Mouse (Mus musculus) layer of hippocampus, postnatal 14 days (tissue): ENCODE results near the gene Pde6c. TPM values are rescaled to one million over a fixed set of nuclear protein-coding genes. Genes with fewer than 3 reads are reported as not detected.
A peak's percentile ranks its signal among the peaks of the same experiment; 100 is the strongest.

Experiments used
- DNase-seq, 2 experiments: peaks; one replicate each; pipeline ENCODE4 v3.0.0; 2021 to 2022; ENCODE audit warnings: low spot score in 2 of 2, mixed read lengths in 1 of 2
- total RNA-seq, 2 experiments: library from RNA; stranded (reverse); gene quantifications; 2 replicates each; pipeline ENCODE4 v1.2.3; 2021

Gene Pde6c
- total RNA-seq, 2 experiments from 2014 or later: 0.12 TPM; not detected in 1

DNA sequence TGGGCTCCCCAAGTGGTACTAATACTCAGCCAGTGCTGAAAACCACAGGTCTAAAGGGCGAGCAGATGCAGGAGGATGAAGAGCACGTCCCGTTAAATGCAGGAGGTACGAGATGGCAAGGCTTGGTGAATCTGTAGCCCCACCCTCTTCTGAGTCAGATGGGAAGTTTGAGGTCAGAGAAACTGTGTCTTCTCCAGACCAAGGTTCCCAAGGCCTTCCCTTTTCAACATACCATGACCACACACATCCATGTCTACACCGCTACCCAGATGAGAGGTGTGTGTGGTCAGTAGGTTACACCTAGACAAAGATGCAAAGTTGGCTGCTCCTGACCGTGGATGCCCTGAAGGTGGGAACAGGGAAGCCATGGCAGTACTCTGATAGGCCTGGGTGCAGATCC, 2.2 kb downstream of the Pde6c start:
- no peak for DNase-seq

DNA sequence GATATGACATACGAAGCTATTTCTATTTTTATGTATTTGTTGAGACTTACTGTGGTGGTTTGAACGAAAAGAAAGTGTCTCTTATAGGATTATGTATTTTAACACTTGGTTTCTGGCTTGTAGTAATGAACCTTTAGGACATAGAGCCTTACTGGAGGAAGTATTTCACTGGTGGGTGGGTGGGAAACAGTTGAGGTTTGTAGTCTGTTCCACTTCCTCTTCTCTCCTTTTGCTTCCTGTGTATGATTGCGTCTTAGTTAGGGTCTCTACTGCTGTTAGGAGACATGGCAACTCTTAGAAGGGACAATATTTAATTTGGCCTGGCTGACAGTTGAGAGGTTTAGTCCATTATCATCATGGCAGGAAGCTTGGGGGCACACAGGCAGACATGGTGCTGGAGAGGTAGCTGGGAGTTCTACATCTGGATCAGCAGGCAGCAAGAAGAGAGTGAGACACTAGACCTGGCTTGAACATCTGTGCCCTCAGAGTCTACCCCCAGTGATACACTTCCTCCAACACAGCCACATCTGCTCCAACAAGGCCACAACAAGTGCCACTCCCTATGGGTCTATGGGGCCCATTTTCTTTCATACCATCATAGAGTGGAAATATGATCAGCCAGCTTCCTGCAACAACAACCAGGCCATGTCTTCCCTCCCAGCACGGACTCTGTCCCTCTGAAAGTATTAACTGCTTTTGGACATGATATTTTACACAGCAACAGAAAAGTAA, 11.1 kb downstream of the Pde6c start:
- no peak for DNase-seq

DNA sequence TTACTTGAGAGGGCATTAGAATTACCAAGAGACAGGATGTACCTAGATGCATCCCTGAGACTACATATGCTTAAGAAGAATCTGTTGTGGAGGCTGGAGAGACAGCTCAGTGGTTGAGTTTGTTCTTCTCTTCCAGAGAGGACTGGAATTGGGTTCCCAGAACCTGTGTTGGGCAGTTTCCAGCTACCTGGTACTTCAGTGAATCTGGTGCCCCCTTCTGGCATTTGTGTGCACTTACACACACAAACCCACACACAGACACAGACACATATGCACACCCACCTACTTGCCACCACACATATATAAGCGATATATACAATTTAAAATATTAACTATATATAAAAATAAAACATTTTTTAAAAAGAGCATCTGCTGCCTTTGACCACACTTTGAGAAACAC, 23.7 kb downstream of the Pde6c start:
- DNase-seq: no peak

DNA sequence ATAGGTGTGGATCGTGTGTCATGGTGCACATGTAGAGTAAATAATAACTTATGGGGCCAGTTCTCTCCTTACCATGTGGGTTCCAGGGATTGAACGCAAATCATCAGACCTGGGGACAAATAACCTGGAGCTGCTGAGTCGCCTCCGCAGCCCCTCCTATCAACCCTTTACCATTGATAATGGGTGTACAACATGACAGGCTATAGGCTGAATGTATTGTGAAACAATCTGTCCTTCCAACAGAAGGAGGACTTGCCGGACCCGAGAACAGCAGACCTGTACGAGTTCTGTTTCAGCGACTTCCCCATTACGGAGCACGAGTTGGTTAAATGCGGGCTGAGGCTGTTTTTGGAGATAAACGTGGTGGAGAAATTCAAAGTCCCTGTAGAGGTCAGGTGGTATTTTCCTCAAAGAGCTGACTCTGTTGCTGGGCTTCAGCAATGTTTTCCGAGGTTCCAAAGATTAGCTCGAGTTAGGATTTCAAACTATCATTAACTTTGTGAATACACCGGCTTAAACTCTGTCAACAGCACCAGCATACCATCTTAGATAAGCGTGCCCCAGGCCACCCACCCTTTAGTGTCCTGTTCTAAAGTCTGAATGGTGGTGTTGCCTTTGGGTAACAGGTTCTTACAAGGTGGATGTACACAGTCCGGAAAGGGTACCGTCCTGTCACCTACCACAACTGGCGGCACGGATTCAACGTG, 29.2 kb downstream of the Pde6c start:
- no peak for DNase-seq

DNA sequence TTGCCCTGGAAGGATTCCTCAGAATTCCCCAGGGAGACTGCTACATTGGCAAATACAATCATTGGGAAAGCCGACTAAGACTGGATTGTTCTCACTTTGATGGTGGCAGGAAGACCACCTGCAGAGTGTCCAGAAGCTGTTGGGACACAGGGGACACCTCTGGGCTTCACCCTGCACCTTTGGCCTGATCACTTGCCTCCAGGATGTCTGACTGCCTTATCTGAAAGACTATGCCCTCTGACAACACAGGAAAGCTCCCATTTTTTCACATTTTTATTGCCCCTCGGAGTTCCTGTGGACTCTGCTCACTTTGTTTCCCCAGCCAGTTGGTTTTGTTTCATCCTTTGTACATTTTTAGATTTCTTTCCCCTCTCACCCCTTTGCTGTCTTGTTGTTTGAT, 32.1 kb downstream of the Pde6c start:
- no peak for DNase-seq

DNA sequence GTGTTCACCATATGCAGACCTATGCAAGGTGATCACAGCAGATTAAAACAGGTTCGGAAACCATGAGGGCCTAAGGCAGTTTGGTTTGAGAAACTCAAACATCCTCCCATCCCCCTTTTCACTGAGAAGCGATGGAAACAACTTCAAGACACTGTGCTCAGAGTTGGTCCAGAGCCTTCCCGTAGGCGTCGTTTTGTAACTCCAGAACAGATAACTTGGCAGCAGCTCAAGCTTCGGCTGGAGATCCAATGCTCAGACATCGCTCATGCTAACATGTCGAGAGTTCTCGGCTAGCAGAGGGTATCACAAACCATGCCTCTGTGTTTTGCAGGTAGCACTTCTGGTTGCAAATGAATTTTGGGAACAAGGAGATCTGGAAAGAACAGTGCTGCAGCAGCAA, 47.1 kb downstream of the Pde6c start:
- DNase-seq: no peak

DNA sequence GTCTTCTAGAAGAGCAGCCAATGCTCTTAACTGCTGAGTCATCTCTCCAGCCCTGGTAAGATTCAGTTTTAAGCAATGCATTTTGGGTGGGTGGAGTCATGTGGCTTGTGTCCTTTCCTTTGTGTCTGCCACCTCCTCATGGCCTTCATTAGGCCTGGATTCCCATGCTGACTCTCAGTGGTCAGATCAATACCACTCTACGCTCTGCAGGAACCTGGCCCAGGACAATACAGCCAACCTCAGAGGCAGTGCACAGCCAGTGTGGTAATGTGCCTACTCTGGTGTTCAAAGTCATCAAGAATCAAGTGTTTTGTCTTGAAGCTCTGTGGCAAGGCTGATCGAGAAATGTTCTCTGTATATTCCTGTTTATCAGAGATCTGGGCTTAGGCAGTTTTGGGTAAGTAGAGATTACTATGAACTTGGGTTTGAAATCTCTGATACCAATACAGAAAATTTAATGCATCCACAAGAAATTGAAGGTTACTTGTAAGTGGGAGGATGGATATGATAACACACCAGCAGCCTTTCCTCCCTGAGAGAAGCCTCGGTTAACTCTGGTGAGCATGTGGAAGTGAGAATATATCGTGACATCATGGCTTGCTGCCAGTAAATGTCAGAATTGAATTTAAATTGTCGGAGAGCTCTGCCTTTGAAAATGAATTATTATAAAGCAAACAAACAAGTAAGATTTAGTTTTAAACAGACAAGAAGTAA, 54.2 kb downstream of the Pde6c start:
- no peak for DNase-seq

DNA sequence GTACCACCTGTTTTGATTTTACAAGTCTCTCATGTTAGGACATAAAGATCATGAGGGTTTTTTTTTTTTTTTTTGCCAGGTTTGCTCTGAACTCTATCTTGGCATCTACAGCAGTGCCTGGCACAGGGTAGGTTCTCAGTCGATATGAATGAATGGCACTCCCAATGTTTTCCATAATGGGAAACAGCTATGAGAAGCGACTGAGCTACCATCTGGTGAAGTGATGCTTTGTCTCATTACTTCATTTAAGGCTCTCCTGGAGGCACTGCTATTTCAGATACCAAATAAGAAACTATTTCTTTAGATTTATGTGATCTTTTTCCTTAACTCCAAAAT, 54.7 kb downstream of the Pde6c start:
- peak in 1 of 2 experiments; percentile 15 for DNase-seq

DNA sequence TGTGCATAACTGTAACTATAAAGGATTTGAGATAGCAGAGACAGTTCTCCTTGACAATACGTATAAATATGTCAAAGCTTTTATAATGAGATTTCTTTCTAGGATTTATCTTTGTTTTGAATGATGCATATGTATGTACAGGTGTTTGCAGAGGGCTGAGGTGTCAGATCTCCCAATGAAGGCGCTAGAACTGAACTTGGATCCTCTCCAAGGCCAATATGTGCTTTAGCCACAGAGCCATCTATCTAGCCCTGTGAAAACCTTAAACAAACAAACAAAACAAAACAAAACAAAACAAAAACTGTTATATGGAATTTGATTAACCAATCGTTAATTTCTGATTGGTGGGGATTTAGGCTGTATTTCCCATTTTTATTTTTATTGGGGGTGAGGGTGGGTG, 58.0 kb downstream of the Pde6c start:
- no peak for DNase-seq

DNA sequence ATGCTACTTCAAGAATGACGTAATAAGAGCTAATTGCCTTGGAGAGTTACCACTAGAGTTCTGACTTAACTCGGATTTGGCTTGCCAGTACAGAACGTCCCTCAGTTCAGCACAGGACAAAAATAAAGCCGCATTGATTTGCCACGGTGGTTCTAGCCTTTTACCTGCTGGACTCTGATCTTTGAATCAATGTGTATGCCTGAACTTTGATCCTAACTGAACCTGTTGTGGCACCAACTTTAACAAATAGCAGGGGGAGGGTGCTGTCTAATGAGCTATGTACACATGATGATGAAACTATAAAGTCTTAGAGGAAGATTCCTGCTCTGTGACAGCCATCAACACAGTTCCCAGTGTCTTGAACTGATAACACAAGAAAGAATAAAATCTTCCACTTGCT, 58.9 kb downstream of the Pde6c start:
- DNase-seq: no peak

DNA sequence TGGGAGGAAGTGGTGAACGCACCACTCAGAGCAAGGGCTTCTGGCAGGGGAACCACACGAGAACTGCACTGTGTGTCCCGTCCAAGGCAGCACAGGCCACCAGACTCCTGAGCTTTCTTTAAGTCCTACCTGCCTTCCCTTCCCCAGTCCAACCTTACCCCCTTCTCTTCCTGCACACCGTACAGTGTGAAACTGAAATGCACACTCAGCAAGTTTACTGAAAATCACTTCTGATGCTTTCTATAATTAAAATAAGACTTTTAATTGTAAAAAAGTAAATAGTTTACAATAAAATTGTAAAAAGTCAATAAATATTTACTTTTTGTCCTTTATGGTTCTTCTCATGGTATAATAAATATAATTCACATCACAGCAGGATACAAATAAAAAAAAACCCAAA, 62.7 kb downstream of the Pde6c start:
- DNase-seq: no peak

DNA sequence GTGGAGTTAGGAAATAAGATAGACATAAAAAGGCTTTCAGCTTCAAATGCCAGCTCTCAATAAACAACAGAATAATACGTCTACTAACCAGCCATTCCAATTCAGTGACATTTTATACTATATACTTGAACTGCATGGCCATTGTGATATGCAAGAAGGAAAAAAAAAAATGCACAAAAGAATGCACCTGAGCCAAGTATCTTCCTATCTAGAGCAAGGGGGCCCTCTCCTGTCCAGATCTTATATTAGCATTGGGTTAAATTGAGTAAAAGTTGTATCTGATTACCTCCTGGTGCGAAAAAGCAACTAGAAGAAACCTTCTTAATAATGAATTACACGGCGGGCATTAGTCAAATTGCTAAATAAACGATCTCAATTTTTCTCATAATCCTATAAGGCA, 66.2 kb downstream of the Pde6c start:
- DNase-seq: peak in 1 of 2 experiments; percentile 29

DNA sequence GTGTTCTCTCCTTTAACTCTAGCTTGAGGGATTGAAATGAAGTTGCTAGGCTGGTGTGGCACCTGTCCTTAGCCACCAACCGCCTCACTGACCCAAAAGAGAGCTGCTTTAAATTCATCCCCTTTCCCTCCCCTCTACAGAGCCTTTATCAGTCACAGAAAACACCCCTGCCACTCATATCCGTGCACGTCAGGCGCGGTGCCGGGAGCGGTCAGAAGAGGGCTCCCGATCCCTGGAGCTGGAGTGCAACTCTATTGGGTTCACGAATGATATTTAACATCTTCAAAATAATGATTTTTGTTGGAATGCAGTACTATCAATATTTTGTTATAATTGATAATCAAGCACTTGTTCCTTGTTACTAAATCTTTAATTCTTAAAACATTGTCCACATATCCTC, 74.1 kb downstream of the Pde6c start:
- DNase-seq: peak in 1 of 2 experiments; percentile 44

DNA sequence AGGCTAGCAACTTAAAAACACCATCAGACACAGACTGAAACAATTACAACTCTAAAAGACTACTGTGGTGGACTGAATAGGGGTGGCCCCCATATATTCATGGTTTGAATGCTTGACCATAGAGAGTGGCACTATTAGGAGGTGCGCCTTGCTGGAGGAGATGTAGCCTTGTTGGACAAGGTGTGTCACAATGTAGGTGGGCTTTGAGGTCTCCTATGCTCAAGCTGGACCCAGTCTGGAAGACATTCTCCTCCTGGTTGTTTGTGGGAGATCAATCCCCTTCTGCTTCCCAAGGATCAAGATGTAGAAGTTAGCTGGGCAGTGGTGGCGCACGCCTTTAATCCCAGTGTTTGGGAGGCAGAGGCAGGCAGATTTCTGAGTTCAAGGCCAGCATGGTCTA, 85.1 kb downstream of the Pde6c start:
- DNase-seq: no peak

DNA sequence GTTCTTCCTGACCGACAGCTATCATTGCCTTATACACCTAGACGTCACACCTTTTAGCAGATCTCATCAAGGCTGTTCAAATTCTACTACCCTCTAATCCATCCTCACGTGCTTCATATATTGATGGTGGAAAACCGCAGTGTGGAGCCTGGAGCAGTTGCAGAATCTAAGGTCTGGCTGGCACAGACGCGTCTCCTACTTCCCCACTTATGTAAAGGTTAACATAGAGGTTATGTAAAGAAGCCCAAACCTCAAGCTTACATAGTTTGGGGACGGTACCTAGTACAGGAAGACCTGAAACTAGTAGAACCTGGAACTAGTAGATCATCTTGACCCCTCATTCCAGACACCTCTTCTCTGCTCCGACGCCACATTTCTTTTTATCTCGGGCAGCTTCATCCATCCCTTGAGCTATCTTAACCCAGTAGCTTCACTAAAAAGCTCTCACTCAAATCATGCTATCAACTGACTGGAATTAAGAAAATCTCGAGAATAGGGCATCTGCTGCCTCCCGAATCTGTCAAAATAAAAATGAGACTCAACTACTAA, 90.8 kb downstream of the Pde6c start:
- no peak for DNase-seq

DNA sequence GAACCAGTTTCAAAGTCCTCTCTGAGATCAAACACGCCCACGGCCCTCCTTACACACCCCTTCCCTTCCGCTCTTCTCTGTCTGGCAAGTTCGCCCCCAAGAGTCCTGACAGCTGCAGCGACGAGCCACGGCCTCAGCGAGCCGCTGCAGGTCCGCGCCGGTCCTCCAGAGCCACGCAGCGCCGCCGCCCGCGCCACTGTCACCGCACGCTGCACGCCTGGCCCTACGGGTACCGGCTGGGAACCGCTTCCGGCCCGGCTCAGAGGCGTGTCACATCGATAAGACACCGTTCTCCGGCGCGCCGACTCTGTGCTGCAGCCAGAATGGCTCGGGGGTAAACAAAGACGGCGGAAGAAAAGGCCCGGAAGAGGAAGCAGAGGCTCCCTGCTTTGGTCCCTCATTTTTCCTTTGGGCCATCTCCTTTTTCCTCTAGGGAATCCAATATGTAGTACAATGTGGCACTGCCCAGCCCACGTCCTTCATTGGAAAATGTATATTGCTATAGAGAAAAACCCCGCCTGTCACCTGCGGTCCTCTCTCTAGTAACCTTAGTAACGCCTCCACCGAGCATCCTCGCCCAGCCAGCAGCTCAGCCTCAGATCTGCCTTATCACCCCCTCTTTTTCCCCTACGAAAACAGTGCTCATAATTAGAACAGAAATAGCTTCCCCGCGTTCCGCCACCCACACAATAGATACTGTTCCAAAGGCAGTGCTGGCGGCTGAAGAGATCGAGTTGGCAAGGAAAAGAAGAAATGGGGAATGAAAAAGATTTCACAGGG, 91.5 kb downstream of the Pde6c start, which contains the start of gene Fra10ac1:
Gene Fra10ac1, minus strand, starts transcription at position 252 of the 780 bp plus-strand sequence.
- peak; percentile 96 to 97 for DNase-seq

DNA sequence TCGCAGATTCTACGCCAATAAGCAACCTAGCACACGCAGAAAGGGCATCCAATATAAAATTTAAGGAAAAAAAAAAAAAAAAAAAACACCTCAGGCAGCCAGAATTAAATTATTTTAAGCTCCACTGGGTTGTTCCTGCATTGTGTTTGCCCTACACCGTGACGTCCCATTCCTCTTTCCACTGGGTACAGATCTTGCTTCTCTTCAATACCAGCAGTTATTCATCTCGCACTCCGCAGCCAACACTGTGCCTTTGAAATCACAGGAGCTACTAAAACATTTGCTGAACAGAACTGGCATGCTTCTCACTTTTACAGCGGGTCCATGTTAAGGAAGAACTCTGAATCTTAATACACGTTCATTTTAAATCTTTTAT, 92.1 kb downstream of the Pde6c start:
- DNase-seq: peak in 1 of 2 experiments; percentile 78

DNA sequence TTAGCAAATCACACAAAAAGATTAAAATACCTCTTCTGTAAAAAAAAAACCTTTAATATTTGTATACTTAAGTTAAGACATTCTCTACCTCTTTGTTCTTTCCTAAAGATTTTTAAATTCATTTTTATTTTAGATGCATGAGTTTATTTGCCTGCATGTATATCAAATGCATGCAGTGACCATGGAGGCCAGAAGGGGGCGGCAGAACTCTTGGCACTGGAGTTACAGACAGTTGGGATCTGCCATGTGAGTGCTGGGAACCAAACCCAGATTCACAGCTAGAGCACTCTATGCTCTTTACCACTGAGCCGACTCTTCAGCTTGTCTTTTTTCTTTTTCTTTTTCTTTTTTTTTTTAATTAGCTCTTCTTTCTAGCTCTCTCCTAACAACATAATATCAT, 96.1 kb downstream of the Pde6c start:
- DNase-seq: no peak

DNA sequence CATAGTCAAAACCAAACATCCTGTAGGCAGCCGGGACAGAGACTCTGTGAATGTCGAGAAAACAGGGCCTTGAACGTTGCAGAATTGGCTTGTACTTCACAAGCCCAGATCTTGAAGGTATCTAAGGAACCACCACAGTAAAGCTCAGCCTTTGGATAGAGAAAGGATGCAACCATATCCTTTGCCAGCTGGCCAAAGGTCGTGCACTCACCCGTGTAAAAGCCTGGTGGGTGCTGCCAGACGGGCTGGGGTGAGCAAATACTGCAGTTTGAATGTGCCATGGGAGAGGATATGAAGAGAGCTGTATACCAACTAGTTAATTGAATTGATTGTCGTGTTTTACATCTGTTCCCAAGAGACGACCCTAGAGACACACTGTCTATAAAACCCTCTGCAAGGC, 99.5 kb downstream of the Pde6c start:
- DNase-seq: no peak

DNA sequence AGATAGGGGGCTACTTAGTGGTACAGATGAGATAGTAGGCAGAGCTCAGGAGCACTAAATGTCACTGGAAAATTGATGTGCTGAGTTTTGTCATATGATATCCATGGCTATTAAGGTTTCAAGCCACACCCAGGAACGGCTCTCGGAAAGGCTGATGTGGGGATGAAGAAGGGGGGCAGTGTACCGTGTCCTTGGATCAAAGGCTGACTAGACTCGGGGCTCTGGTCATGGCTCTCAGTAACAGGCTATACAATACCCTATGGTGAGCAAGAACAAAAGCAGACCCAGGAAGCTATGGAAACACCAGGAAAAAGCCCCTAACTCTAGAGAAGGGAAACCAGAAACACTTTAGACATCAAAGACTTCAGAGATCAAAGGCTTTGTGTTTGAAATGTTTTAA, 99.9 kb downstream of the Pde6c start:
- no peak for DNase-seq
